Mouse (Mus musculus) retina, adult 2 months (tissue): ENCODE data around the gene B3gnt6.

ENCODE experiments used
- DNase-seq: peaks from one replicate; pipeline ENCODE4 v3.0.0-alpha.2; 2012; ENCODE audit warnings: low read depth, low spot score

The B3gnt6 gene

GRCm38 (mm10) chr7:98149802-98150201 lies 49.5 kb downstream of the B3gnt6 start:
- no peak for DNase-seq

DNA sequence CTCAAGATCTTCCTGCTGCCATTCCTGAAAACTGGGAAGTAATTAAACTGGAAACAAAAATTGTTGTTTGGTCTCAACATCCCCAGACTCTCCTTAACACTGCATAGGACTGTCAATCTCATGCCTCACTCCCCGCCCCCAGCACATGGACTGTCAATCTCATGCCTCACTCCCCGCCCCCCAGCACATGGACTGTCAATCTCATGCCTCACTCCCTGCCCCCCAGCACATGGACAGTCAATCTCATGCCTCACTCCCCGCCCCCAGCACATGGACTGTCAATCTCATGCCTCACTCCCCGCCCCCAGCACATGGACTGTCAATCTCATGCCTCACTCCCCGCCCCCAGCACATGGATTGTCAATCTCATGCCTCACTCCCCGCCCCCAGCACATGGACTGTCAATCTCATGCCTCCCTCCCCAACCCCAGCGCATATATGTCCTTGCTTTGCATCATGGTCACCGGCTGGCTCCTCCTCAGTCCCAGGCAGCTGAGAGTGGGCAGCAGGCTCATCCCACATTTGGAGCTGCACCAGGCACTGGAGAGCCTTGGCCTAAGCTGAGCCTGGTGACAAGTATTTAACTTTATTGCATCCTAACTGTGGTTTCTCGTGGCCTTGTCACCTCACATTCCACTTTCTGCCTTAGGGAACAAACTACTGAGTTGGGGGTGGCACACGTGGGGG lies 50.4 kb downstream of the B3gnt6 start:
- DNase-seq = no peak

DNA sequence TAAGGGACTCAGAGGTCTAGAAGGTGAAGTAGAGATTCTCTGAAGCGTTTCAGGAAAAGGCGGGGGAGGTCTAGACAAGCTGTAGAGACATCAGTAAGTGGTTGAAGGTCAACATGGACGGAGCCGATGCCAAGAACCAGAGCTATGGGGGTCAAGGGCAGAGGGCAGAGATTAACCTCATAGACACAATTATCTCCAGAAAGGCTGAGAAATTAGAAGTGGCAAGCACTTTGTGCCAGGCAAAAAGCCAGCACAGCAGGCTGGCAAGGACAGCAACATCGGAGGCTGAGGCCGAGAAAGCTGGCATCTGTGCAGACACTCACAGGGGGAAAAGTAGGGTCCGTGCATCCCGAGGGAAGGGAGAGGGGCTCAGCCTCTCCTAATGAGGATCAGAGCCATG lies 51.5 kb downstream of the B3gnt6 start:
- DNase-seq = no peak

GRCm38 (mm10) chr7:98146447-98146845 lies 52.8 kb downstream of the B3gnt6 start:
- no peak for DNase-seq

DNA sequence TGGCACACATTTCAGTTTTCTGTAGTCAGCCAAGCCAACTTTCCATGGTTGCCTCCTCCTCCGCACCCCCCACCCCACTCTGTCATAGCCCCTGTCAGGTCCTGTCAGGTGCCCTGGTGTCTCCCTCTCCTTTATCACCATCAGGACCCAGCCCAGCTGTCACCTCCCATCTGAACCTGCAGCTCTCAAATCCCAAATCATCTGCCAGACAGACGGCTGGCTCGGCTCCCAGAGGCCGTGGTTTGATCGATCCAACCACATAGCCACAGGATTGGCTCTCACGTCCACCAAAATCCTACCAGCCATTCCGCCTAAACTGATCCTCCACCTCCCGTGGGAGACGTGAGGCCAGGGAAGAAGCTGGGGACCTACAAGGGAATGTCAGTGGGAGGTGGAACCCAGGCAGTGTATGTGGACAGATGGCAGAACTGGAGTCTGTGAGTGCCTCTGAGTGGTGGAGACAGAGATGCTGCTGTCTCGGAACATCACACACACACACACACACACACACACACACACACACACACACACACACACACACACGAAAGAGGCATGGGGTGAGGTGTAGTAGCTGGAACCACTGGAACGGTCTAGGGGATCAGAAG lies 53.3 kb downstream of the B3gnt6 start:
- DNase-seq = no peak

DNA sequence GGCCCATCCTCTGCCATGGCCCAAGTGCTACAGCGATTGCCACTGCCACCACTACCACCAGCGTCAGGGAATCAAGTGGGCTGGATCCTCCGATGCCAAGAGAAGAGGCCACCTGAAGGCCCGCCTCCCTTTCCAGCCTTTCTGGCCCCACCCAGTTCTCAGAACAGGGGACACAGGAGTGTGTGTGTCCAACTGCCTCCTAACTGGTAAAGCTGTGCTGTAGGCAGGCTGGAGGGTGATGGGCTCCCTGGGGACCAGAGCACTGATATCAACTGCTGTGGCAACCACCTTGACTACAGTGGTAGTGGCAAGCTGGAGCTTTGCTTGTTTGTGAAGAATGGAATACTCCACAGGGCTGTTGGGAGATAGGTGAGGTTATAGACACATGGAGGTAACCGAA lies 53.9 kb downstream of the B3gnt6 start, which contains the start of gene Omp:
TSS of gene Omp (minus strand) at position 101 of the 400 bp plus-strand sequence.
- no peak for DNase-seq

DNA sequence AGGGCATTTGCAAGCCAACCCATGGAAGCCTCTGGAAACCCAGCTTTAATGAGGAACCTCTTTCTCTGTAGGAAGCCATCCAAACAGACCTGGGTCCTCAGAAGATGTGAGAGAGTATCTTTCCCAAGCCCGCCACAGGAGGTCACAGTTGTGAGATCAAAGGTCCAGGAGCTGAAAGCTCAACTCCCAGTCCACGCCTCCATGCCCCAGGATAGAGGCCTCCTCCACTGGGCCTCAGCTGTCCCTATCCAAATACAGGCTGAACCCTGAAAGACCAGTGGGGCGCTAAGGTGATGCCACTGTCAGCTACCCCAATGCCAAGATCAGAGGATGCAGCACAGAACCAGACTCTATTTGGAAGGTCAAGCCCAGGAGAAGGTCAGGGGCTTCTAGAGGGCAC lies 56.6 kb downstream of the B3gnt6 start:
- no peak for DNase-seq
